Mouse (Mus musculus): ENCODE data around the gene Zfp763.

DNA sequence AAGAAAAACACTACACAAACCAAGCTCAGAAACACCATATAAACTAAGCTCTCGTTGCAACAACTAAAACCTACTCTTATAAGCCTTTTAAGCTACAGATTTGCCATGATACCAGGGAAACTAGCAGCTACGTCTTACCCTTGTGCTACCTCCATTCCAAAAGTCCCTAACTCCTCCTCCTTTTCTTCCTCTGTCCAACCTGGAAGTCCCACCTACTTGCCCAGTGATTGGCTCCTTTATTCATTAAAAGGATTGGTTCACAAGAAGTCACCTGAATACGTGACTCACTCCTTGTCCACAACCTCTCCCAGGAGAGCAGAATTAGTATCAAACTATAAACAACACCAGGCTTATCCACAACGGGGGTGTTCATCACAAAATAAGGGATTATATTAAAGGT lies 46.9 kb downstream of the Zfp763 start:
- TF ChIP-seq CTCF (IDR thresholded peaks at IDR 0.05), result no peak
- TF ChIP-seq EP300 (IDR thresholded peaks at IDR 0.05), result no peak
